Mouse (Mus musculus): ENCODE measurements around the gene Exoc1. TPM values are rescaled to one million over a fixed set of nuclear protein-coding genes. Genes with fewer than 3 reads are reported as not detected.

Exoc1 gene
- polyA plus RNA-seq, 1 experiment from 2014 or later = 37.6 TPM

DNA sequence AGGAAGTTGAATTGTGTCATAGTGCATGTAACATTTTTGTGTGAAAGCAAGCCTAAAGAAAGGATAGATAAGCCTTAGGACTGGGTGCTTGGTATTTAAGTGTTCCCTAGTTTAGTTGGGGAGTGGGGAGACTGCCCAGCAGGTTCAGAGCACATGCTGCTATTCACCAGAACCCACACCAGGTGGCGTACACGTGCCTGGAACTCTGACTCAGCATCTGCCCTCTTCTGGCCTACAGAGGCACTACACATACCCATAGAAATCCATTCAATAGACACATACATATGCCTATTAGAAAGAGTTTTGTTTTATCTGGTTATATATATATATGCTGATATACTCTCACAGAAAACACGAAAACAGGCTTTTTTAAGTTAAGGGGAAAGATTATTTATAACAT is 36.2 kb downstream of the Exoc1 start:
- H3K9ac ChIP-seq = no peak overlapping the region
- 28% methylated on average over 3 of the region's 3 CpGs for WGBS
- peak; percentile 97 for TF ChIP-seq CTCF (IDR thresholded peaks at IDR 0.05; ENCODE audit: low read depth)
- no peak overlapping the region for H3K27ac ChIP-seq (ENCODE audit: low read depth)
- ATAC-seq (ENCODE audit: insufficient read depth) (no peak), DNase-seq (peak; percentile 79)
- H3K4me3 ChIP-seq (ENCODE audit: low read depth, low read length) = no peak overlapping the region
- H3K4me1 ChIP-seq (ENCODE audit: insufficient read depth) = no peaks in the 10 kb centered on the region
- no peak overlapping the region for H3K4me2 ChIP-seq
- H3K9me3 ChIP-seq (ENCODE audit: low read depth, low read length) = no peaks in the 10 kb centered on the region
- H3K36me3 ChIP-seq (ENCODE audit: insufficient read depth) = peaks cover 59% of the 10 kb centered on the region
- H3K27me3 ChIP-seq (ENCODE audit: insufficient read depth, low read length) = no peaks in the 10 kb centered on the region

DNA sequence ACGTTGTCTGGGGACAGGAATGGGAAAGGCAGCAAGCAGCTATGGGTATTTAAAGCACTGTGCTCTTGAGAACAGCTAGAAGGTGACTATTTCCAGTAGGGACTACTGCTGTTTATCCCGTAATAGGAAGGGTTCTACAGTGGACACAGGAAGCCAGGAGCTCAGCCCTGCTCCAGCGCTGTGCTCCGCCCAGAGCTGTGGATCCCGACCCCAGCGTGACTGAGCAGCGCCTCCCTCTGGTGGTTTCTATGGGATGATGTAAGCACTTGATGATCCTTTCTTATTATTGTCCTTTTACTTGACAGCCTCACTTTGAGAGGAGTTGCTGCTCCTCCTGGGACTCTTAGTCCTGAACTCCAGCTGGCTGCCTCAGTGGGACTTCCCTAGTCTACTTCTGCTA is 45.1 kb downstream of the Exoc1 start:
- no peak overlapping the region for H3K4me2 ChIP-seq
- TF ChIP-seq CTCF (IDR thresholded peaks at IDR 0.05; ENCODE audit: low read depth) = no peak
- H3K9ac ChIP-seq = no peak overlapping the region
- H3K36me3 ChIP-seq (ENCODE audit: insufficient read depth) = peaks cover 15% of the 10 kb centered on the region; the same call in 1 of the 2 replicates
- 76% methylated on average over 7 of the region's 7 CpGs for WGBS
- DNase-seq = no peak
- no peak overlapping the region for H3K27ac ChIP-seq (ENCODE audit: low read depth)
- H3K27me3 ChIP-seq (ENCODE audit: insufficient read depth, low read length) = no peaks in the 10 kb centered on the region
- no peak overlapping the region for H3K4me3 ChIP-seq (ENCODE audit: low read depth, low read length)
- no peak for ATAC-seq (ENCODE audit: insufficient read depth)
- no peaks in the 10 kb centered on the region for H3K4me1 ChIP-seq (ENCODE audit: insufficient read depth)
- no peaks in the 10 kb centered on the region for H3K9me3 ChIP-seq (ENCODE audit: low read depth, low read length)

DNA sequence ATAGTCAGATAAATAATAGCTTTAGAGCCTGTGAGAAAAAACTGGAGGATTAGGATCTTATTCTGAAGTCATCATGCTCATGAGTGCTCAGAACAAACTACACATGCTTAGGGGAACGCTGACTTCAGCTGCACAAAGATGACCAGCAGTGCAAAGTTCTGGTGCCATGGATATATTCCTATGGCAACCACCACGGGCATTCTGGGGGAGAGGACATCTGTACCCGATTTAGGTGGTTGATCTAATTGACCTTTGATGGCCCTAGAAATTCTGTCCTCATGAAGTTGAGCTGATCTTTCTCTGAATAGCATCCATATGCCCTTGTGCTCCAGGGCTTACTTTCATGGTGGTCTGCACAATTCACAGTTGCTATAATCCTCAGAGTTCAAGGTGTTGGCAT is 47.9 kb downstream of the Exoc1 start:
- 61% methylated on average over 3 of the region's 3 CpGs for WGBS
- no peaks in the 10 kb centered on the region for H3K27me3 ChIP-seq (ENCODE audit: insufficient read depth, low read length)

DNA sequence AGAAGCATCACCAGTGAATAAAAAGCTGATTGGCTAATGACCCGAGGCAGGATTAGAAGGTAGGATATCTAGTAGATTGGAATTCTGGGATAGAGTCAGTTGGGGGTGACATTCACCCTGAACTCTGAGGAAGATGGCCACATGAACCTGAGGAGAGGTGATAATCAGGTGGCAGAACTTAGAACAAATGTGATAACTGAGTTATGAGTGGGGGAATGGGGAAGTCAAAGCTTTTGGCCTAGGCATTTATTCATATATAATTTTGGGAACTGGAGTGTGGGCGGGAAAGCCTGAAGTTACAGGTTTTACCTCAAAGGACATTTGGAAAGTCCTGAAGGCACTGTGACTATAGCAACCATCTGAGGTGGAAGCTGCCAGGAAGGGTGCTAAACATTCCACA is 56.3 kb downstream of the Exoc1 start:
- ATAC-seq (ENCODE audit: insufficient read depth) = no peak
- WGBS = 78% methylated on average over 2 of the region's 2 CpGs
- no peak overlapping the region for H3K4me2 ChIP-seq
- TF ChIP-seq CTCF (IDR thresholded peaks at IDR 0.05; ENCODE audit: low read depth) = no peak
- H3K36me3 ChIP-seq (ENCODE audit: insufficient read depth) = no peaks in the 10 kb centered on the region
- H3K9ac ChIP-seq = no peak overlapping the region
- no peaks in the 10 kb centered on the region for H3K27me3 ChIP-seq (ENCODE audit: insufficient read depth, low read length)
- H3K4me3 ChIP-seq (ENCODE audit: low read depth, low read length) = no peak overlapping the region
- no peak overlapping the region for H3K27ac ChIP-seq (ENCODE audit: low read depth)
- no peaks in the 10 kb centered on the region for H3K9me3 ChIP-seq (ENCODE audit: low read depth, low read length)
- DNase-seq = no peak
- H3K4me1 ChIP-seq (ENCODE audit: insufficient read depth) = 0 out of 2 replicates have a peak, but pooled peaks cover 6% of the 10 kb centered on the region

More for the DNA sequence above, 47.9 kb downstream of the Exoc1 start:
- Histone ChIP-seq H3K27ac (ENCODE audit: low read depth) (no peak overlapping the region), H3K4me2 (no peak overlapping the region), H3K4me1 (ENCODE audit: insufficient read depth) (no peaks in the 10 kb centered on the region), H3K9ac (no peak overlapping the region), H3K4me3 (ENCODE audit: low read depth, low read length) (no peak overlapping the region), H3K36me3 (ENCODE audit: insufficient read depth) (no peaks in the 10 kb centered on the region), H3K9me3 (ENCODE audit: low read depth, low read length) (no peaks in the 10 kb centered on the region)
- DNase-seq (no peak), ATAC-seq (ENCODE audit: insufficient read depth) (no peak)
- no peak for TF ChIP-seq CTCF (IDR thresholded peaks at IDR 0.05; ENCODE audit: low read depth)

DNA sequence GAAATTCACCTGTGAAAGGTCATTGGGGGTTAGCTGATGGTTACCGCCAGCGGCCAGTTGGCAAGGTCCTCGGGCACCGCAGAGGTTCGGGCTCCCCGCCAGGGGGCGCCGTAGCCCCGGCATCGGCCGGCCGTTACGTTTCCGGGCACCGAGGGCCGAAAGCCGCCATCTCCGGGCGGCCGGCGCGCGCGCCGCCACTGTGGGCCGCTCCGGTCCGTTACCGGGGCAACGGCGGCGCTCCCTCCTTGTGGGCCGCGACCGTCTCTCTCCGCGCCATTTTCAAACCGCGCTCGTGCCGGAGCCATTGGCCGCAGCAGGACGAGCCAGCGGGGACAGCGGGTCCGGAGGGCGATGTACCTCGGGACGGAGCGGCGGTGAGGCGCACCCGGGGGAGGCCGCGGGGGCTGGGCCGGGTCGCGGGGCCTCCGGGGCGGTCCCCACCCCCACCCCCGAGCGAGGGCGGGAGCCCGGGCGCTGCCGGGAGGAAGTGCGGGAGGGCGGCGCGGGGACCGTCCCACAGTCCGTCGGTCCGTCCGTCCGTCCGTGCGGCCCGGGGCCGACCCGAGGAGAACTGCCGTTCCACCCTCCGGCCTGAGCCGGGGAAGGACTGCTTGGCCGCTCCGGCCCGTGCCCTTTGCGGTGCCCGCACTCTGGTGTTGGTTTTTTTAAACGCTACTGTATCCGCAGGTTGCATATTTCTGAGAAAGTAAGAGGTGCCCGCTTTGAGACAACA is 59.6 kb downstream of the Exoc1 start, which contains the start of gene Cep135:
Gene Cep135, plus strand, starts transcription at position 148 of the 733 bp plus-strand sequence.
- ATAC-seq (ENCODE audit: insufficient read depth) (peak; percentile 98), DNase-seq (peak; percentile 94)
- WGBS = under 1% methylated on average over 91 of the region's 92 CpGs
- Histone ChIP-seq H3K4me2 (peak within 1 kb of the TSS; percentile 65), H3K27me3 (ENCODE audit: insufficient read depth, low read length) (no peaks in the 10 kb centered on the region), H3K9me3 (ENCODE audit: low read depth, low read length) (no peaks in the 10 kb centered on the region), H3K9ac (peak within 1 kb of the TSS; percentile 87), H3K27ac (ENCODE audit: low read depth) (peak within 1 kb of the TSS; percentile 91), H3K4me1 (ENCODE audit: insufficient read depth) (0 out of 2 replicates have a peak, but pooled peaks cover 6% of the 10 kb centered on the region), H3K4me3 (ENCODE audit: low read depth, low read length) (peak within 1 kb of the TSS; percentile 82), H3K36me3 (ENCODE audit: insufficient read depth) (peaks cover 21% of the 10 kb centered on the region)
- TF ChIP-seq CTCF (IDR thresholded peaks at IDR 0.05; ENCODE audit: low read depth) = peak; percentile 74

DNA sequence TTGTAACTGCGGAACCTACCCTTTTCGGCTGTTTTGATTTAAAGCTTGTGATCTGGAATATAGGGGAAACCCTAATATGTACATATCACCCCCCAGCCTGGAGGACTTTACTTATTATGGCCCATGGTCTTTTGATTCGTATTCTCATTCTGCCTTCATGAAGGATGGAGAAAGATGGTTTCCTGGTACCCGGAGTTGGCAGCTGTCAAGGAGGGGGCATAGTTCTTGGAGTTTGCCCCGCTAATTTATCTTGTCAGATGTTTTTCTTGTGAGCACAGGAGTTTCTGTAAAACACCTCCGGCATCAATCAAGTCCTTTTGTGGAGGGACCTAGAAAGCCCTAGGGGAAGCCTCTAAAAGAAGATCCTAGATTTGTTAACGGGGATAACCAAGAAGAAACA is 60.2 kb downstream of the Exoc1 start:
- ATAC-seq (ENCODE audit: insufficient read depth) = no peak
- peak overlapping the region; percentile 87 for H3K9ac ChIP-seq
- no peak for DNase-seq
- TF ChIP-seq CTCF (IDR thresholded peaks at IDR 0.05; ENCODE audit: low read depth) = no peak
- H3K4me1 ChIP-seq (ENCODE audit: insufficient read depth) = 0 out of 2 replicates have a peak, but pooled peaks cover 6% of the 10 kb centered on the region
- no peaks in the 10 kb centered on the region for H3K9me3 ChIP-seq (ENCODE audit: low read depth, low read length)
- H3K36me3 ChIP-seq (ENCODE audit: insufficient read depth) = peaks cover 25% of the 10 kb centered on the region
- peak overlapping the region; percentile 65 for H3K4me2 ChIP-seq
- peak overlapping the region; percentile 91 for H3K27ac ChIP-seq (ENCODE audit: low read depth)
- H3K27me3 ChIP-seq (ENCODE audit: insufficient read depth, low read length) = no peaks in the 10 kb centered on the region
- 7% methylated on average over 7 of the region's 7 CpGs for WGBS
- H3K4me3 ChIP-seq (ENCODE audit: low read depth, low read length) = peak overlapping the region; percentile 82

DNA sequence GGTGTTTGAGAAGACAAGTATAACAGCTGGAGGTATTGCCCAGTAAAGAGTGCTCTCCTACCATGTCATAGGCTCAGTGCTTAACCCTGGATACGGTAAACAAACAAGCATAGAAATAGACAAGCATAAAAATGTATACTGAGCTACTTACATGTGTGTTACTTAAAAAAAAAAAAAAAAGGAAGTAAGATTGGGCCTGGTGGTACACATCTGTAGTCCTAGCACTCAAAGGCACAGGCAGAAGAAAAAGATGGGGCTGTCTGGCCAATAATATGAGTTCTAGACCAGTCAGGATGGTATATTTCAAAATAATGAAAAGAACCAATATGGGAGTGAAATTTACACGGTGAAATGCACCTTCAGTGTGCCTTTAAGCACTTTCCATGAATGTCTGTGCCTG is 60.9 kb downstream of the Exoc1 start:
- peak overlapping the region; percentile 65 for H3K4me2 ChIP-seq
- H3K4me1 ChIP-seq (ENCODE audit: insufficient read depth) = 0 out of 2 replicates have a peak, but pooled peaks cover 6% of the 10 kb centered on the region
- no peak for TF ChIP-seq CTCF (IDR thresholded peaks at IDR 0.05; ENCODE audit: low read depth)
- H3K4me3 ChIP-seq (ENCODE audit: low read depth, low read length) = no peak overlapping the region
- DNase-seq = no peak
- H3K27ac ChIP-seq (ENCODE audit: low read depth) = no peak overlapping the region
- H3K36me3 ChIP-seq (ENCODE audit: insufficient read depth) = peaks cover 32% of the 10 kb centered on the region
- no peaks in the 10 kb centered on the region for H3K9me3 ChIP-seq (ENCODE audit: low read depth, low read length)
- no peak for ATAC-seq (ENCODE audit: insufficient read depth)
- WGBS = 82% methylated on average over 2 of the region's 2 CpGs
- H3K9ac ChIP-seq = no peak overlapping the region
- H3K27me3 ChIP-seq (ENCODE audit: insufficient read depth, low read length) = no peaks in the 10 kb centered on the region

All from lung, embryonic 14.5 days (tissue).